Mouse (Mus musculus): ENCODE measurements at regions not wholly inside any gene's neighbourhood (a gene's known extent, or its start where the extent isn't known, plus 50 kb on each side); places are given as distances from the start of the nearest gene placed in this dataset.

DNA sequence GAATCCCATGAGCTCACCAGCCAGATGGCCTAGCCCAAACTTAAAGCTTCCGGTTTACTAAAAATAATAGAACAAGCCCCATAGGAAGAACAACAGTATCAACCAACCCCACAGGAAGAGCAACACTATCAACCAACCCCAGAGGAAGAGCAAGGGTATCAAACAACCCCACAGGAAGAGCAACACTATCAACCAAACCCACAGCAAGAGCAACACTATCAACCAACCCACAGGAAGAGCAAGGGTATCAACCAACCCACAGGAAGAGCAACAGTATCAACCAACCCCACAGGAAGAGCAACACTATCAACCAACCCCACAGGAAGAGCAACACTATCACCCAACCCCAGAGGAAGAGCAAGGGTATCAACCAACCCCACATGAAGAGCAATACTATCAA, 59.0 kb upstream of the 1700016C15Rik start:
- no peak for TF ChIP-seq POLR2A (IDR thresholded peaks at IDR 0.05; ENCODE audit: borderline replicate concordance, control insufficient read depth, low read depth, low read length)
- TF ChIP-seq CTCF (IDR thresholded peaks at IDR 0.05; ENCODE audit: control insufficient read depth, insufficient read depth, low read length): no peak
